Mouse (Mus musculus): ENCODE data around the gene Zfp978. TPM values are rescaled to one million over a fixed set of nuclear protein-coding genes. Genes with fewer than 3 reads are reported as not detected.

The Zfp978 gene
- polyA plus RNA-seq, 1 experiment, result not detected

GRCm38 (mm10) chr4:147433017-147433416, 71.9 kb downstream of the Zfp978 start:
- DNase-seq, result no peak
- no peak for TF ChIP-seq CTCF (conservative IDR thresholded peaks at IDR 0.05; ENCODE audit: insufficient read depth, insufficient read length, low read depth, low read length)
- TF ChIP-seq POLR2A (IDR thresholded peaks at IDR 0.05; ENCODE audit: low read depth, low read length), result no peak
- 38% methylated on average over 3 of the region's 3 CpGs for WGBS

GRCm38 (mm10) chr4:147433874-147434273, 72.8 kb downstream of the Zfp978 start:
- no peaks in the 10 kb centered on the region for H3K4me1 ChIP-seq (ENCODE audit: control insufficient read depth, insufficient read depth, low read length)
- H3K27ac ChIP-seq (ENCODE audit: insufficient read depth, low read depth, low read length), result no peak overlapping the region
- DNase-seq, result no peak
- H3K36me3 ChIP-seq (ENCODE audit: control insufficient read depth, insufficient read depth, low read length), result no peaks in the 10 kb centered on the region
- H3K27me3 ChIP-seq (replicated peaks; ENCODE audit: control insufficient read depth, insufficient read depth, low read length), result no peaks in the 10 kb centered on the region; the same call in 1 of the 2 replicates
- 45% methylated on average over 2 of the region's 2 CpGs for WGBS
- no peak overlapping the region for H3K4me3 ChIP-seq (ENCODE audit: insufficient read depth, low read depth, low read length)
- no peak for TF ChIP-seq POLR2A (IDR thresholded peaks at IDR 0.05; ENCODE audit: low read depth, low read length)
- no peak for TF ChIP-seq CTCF (conservative IDR thresholded peaks at IDR 0.05; ENCODE audit: insufficient read depth, insufficient read length, low read depth, low read length)

More at GRCm38 (mm10) chr4:147433017-147433416, 71.9 kb downstream of the Zfp978 start:
- H3K27ac ChIP-seq (ENCODE audit: insufficient read depth, low read depth, low read length), result no peak overlapping the region
- no peaks in the 10 kb centered on the region for H3K4me1 ChIP-seq (ENCODE audit: control insufficient read depth, insufficient read depth, low read length)
- H3K27me3 ChIP-seq (replicated peaks; ENCODE audit: control insufficient read depth, insufficient read depth, low read length), result no peaks in the 10 kb centered on the region; the same call in 1 of the 2 replicates
- H3K36me3 ChIP-seq (ENCODE audit: control insufficient read depth, insufficient read depth, low read length), result no peaks in the 10 kb centered on the region
- H3K4me3 ChIP-seq (ENCODE audit: insufficient read depth, low read depth, low read length), result no peak overlapping the region

Other genes with a start within 250 kb of the Zfp978 start
- gene Zfp991, start 229.3 kb upstream of the Zfp978 start, polyA plus RNA-seq (2012; rRNA removed), result 0.05 TPM in 2 replicates
- gene Zfp988, start 55.6 kb upstream of the Zfp978 start, polyA plus RNA-seq (2012; rRNA removed), result not detected in 2 replicates
- 0.14 and 0.16 TPM in 2 replicates for gene Zfp982, start 131.1 kb downstream of the Zfp978 start, polyA plus RNA-seq (2012; rRNA removed)
- 0.02 TPM in 1 of 2 replicates, not detected in the other for gene Gm16503, start 178.9 kb downstream of the Zfp978 start, polyA plus RNA-seq (2012; rRNA removed)
- not detected in 2 replicates for gene Zfp985, start 192.0 kb downstream of the Zfp978 start, polyA plus RNA-seq (2012; rRNA removed)